Mouse (Mus musculus) cerebellum, adult 9-10 months (tissue): ENCODE results near the gene Scgb1b3.

Experiments
- DNase-seq: peaks from one replicate; pipeline ENCODE4 v3.0.0; 2022

Scgb1b3 gene

DNA sequence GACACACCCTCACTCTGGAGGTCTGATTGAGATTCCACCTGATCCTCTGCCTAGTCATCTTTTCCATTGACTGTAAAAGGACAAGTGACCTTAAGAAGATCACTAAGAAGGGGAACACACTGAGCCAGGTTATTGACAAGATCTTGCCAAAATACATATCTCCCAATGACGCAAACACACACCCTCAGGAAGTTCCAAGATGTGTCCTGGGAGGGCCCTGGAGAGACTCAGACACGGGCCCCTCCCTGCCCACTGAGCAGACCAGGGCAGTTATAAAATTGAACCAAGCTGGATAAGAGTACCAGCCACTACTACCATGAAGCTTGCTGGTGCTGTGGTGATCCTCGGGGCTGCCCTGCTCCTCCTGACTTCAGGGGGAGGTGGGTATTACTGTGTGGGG lies at the start of gene Scgb1b3:
TSS of gene Scgb1b3 (plus strand) at position 301 of the 400 bp plus-strand sequence.
- no peak for DNase-seq

- no peak for DNase-seq
Observed at GRCm38 (mm10) chr7:31362022-31362560, 13.3 kb upstream of the Scgb1b3 start, which contains the start of gene Scgb2b3. TSS of gene Scgb2b3 (minus strand) at chr7:31362072.
